Mouse (Mus musculus) lung, embryonic 14.5 days (tissue): Measurements from ENCODE around the gene Bpifb9b. TPM values are rescaled to one million over a fixed set of nuclear protein-coding genes. Genes with fewer than 3 reads are reported as not detected.
"Not testable (repeated sequence)": the region's sequence is repeated elsewhere in the genome, so short reads cannot be mapped to it uniquely, and the experiment has no call there.

ENCODE experiments used
- ATAC-seq: fragments of 200-750 bp; cut with Nextera tagmentation; 2 replicates; pipeline ENCODE4 v1.8.0; 2017; ENCODE audit warnings: mild to moderate bottlenecking, moderate TSS enrichment, moderate library complexity; ENCODE audit not compliant: insufficient read depth
- DNase-seq: peaks from one replicate; pipeline ENCODE4 v3.0.0-alpha.2; 2015
- H3K27ac ChIP-seq: fragments of 300-500 bp; sonication (generic); 2 replicates; pipeline ENCODE4 v1.5.1; 2014; ENCODE audit warnings: low read depth, mild to moderate bottlenecking, moderate library complexity
- H3K27me3 ChIP-seq: fragments of 300-500 bp; sonication (generic); 2 replicates; pipeline ENCODE4 v1.6.1; 2014; ENCODE audit warnings: low read length, control low read depth; ENCODE audit not compliant: insufficient read depth
- H3K36me3 ChIP-seq: fragments of 300-500 bp; sonication (generic); 2 replicates; pipeline ENCODE4 v1.6.1; 2014; ENCODE audit warnings: control low read depth; ENCODE audit not compliant: insufficient read depth
- H3K4me1 ChIP-seq: fragments of 300-500 bp; sonication (generic); 2 replicates; pipeline ENCODE4 v1.6.1; 2014; ENCODE audit warnings: antibody characterized with exemption, control low read depth; ENCODE audit not compliant: insufficient read depth
- H3K4me2 ChIP-seq: fragments of 300-500 bp; sonication (generic); 2 replicates; pipeline ENCODE4 v1.6.1; 2014; ENCODE audit warnings: mild to moderate bottlenecking
- H3K4me3 ChIP-seq: fragments of 300-500 bp; sonication (generic); 2 replicates; pipeline ENCODE4 v1.5.1; 2014; ENCODE audit warnings: low read depth, low read length
- H3K9ac ChIP-seq: fragments of 300-500 bp; sonication (generic); 2 replicates; pipeline ENCODE4 v1.6.1; 2014
- H3K9me3 ChIP-seq: fragments of 300-500 bp; sonication (generic); 2 replicates; pipeline ENCODE4 v1.6.1; 2016; ENCODE audit warnings: low read depth, low read length, control low read depth
- CTCF ChIP-seq: IDR thresholded peaks from 2 replicates; pipeline ENCODE4 v1.5.1; 2016; ENCODE audit warnings: antibody characterized with exemption, low read depth
- WGBS: fragments of 180-500 bp; shearing (Covaris S2); extraction: QIAGEN DNeasy Blood & Tissue Kit; methylation state at CpG from one replicate; pipeline ENCODE4 v1.1.7; 2014; 5-methylcytosine and 5-hydroxymethylcytosine counted together
- polyA plus RNA-seq: library from polyadenylated mRNA; unstranded; fragments of >200 nt; fragmentation: Nextera tagmentation; extraction: Ambion mirVana; gene quantifications from 2 replicates; pipeline ENCODE4 v1.2.1, GENCODE M21; 2014

Gene Bpifb9b
- polyA plus RNA-seq, result not detected in 2 replicates

DNA sequence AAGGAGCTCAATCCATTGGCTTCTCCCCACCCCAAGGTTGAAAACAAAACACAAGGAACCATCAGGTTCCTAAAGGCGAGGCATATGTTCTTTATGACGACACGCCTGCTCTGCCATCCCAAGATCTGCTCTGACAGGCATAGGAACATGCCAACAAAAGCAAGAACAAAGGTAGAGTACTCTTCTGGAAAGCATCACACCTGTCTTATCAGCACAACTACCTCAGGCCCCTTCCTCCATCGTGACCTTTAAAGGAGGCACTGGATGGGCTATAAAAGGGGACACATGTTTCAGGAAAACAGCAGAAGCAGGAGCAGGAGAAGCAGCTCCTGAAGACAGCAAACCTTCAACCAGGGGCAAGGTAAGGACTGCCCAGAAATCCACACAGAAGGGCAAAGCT is at the start of gene Bpifb9b:
Bpifb9b (plus strand) TSS at position 301 of the 400 bp plus-strand sequence.
- H3K4me3 ChIP-seq, H3K9ac ChIP-seq, DNase-seq, H3K27ac ChIP-seq, H3K4me2 ChIP-seq, H3K9me3 ChIP-seq, H3K36me3 ChIP-seq, ATAC-seq, H3K27me3 ChIP-seq, H3K4me1 ChIP-seq: not testable (repeated sequence)
- WGBS, result 80% methylated on average over 4 of the region's 4 CpGs

DNA sequence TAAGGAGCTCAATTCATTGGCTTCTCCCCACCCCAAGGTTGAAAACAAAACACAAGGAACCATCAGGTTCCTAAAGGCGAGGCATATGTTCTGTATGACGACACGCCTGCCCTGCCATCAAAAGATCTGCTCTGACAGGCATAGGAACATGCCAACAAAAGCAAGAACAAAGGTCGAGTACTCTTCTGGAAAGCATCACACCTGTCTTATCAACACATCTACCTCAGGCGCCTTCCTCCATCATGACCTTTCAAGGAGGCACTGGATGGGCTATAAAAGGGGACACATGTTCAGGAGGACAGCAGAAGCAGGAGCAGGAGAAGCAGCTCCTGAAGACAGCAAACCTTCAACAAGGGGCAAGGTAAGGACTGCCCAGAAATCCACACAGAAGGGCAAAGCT is 49.5 kb upstream of the Bpifb9b start, which contains the start of gene Bpifb9a:
Bpifb9a (plus strand) TSS at position 301 of the 400 bp plus-strand sequence.
- not testable (repeated sequence) for H3K4me3 ChIP-seq, H3K4me1 ChIP-seq, DNase-seq, H3K27me3 ChIP-seq, H3K4me2 ChIP-seq, H3K9ac ChIP-seq, H3K27ac ChIP-seq, H3K36me3 ChIP-seq, H3K9me3 ChIP-seq, ATAC-seq
- 73% methylated on average over 5 of the region's 5 CpGs for WGBS

DNA sequence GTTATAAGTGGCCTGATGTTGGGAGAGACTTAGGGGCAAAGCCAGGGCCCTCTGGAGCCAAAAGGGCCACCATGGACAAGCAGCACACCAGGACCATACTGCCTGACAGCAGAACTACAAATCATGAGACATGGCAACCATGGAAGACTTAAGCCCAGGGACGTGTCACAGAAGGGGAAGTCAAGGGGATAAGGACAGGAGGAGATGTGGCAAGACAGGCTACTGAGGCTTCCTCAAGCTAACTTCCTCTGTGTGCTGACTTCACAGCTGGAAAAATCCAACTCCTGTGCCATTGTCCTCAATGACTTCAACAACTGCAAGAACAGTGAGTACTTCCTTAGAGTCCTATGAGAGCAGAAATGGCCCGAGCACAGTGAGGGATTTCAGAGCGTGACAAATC is 42.6 kb upstream of the Bpifb9b start:
- not testable (repeated sequence) for H3K27ac ChIP-seq, H3K4me2 ChIP-seq, H3K9me3 ChIP-seq, H3K4me3 ChIP-seq, ATAC-seq, DNase-seq, H3K27me3 ChIP-seq, H3K4me1 ChIP-seq, H3K9ac ChIP-seq, H3K36me3 ChIP-seq
- WGBS, result 75% methylated on average over 3 of the region's 3 CpGs

DNA sequence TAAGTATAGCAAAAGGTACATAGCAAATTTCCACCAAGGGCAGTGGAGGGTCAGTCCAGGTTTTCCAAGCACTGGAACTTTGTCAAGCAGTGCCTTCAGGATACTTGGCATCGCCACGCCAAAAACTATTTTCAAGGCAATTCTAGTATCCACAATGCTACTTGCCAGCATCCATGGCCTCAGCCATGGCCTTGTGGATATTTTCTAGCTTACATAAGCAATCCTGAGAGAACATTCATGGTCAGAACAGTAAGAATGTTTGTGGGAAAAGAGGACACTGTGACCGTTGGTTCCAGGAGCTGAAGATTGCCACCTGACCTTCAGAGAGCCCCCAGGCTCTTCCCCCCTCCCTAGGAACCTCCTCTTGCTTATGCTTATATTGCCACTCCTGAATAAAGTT is 15.2 kb upstream of the Bpifb9b start:
- H3K9ac ChIP-seq, H3K27ac ChIP-seq, H3K4me3 ChIP-seq, DNase-seq, H3K4me2 ChIP-seq, ATAC-seq, H3K27me3 ChIP-seq, H3K4me1 ChIP-seq, H3K36me3 ChIP-seq, H3K9me3 ChIP-seq: not testable (repeated sequence)
- WGBS, result 78% methylated on average over 3 of the region's 3 CpGs

DNA sequence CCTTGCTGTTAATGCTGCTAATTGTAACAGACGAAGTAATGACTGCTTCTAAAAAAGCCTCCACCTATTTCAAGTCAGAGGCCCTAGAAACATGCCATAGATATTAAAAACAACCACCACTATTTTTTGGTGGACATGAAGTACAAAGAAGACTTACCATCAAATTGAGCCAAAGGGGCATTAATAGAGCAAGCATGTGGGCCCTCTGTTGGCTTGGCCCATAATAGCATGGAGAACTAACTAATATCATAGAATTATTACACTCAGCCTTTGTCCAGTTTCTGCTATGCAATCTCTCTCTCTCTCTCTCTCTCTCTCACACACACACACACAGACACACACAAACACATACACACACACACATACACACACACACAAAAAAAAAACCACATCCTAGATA is 14.2 kb upstream of the Bpifb9b start:
- H3K4me3 ChIP-seq, result no peak overlapping the region
- 85% methylated on average over 1 of the region's 1 CpGs for WGBS
- no peaks in the 10 kb centered on the region for H3K27me3 ChIP-seq
- DNase-seq, result peak; percentile 12
- ATAC-seq, result no peak
- H3K4me1 ChIP-seq, result no peaks in the 10 kb centered on the region
- no peak overlapping the region for H3K4me2 ChIP-seq
- H3K27ac ChIP-seq, result no peak overlapping the region
- TF ChIP-seq CTCF, result 0 out of 2 replicates have a peak, but pooled peaks have one; percentile 10
- H3K9ac ChIP-seq, result no peak overlapping the region
- H3K9me3 ChIP-seq, result no peaks in the 10 kb centered on the region
- no peaks in the 10 kb centered on the region for H3K36me3 ChIP-seq

DNA sequence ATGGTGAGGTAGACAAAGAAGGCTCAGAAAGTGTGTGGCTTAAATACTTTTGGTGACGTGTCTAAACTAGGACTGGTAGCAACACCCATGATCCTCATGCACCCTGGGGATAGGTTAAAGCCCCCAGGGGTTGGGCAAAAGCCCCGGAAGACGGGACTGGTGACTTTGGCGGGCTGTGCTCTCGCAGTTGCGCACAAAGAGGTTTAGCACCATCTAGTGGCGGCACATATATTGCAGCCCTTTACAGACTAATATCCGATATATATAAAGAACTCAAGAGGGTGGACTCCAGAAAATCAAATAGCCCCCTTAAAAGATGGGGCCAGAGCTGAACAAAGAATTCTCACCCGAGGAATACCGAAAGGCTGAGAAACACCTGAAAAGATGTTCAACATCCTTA is 12.3 kb upstream of the Bpifb9b start:
- 0 out of 2 replicates have a peak overlapping the region, but pooled peaks have one; percentile 23 for H3K4me2 ChIP-seq
- peak; percentile 14; the same call in 1 of the 2 replicates for ATAC-seq
- H3K27ac ChIP-seq, H3K9me3 ChIP-seq, H3K36me3 ChIP-seq, H3K27me3 ChIP-seq, H3K9ac ChIP-seq, H3K4me3 ChIP-seq, H3K4me1 ChIP-seq: not testable (repeated sequence)
- TF ChIP-seq CTCF, result peak; percentile 71
- WGBS, result 2% methylated on average over 10 of the region's 10 CpGs
- peak; percentile 91 for DNase-seq

DNA sequence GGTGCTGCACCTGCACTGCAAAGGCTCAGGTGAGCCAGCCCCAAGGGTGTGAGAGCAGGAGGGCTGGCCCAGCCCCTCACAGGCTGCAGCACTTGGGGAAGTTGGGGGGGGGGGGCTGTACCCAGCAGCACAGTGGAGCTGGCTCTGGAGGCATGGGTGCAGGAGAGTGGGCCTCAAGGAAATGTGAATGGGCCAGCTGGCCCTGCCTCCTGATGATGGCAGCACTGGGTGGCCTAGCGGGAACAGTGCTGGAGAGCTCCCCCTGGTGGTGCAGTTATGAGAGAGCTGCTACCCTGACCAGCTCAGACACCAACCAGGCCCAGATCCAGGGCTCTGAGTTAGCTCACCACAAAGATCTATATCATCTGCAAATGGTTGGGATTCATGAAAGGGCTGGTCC is 6.5 kb upstream of the Bpifb9b start:
- H3K27me3 ChIP-seq, result no peaks in the 10 kb centered on the region

DNA sequence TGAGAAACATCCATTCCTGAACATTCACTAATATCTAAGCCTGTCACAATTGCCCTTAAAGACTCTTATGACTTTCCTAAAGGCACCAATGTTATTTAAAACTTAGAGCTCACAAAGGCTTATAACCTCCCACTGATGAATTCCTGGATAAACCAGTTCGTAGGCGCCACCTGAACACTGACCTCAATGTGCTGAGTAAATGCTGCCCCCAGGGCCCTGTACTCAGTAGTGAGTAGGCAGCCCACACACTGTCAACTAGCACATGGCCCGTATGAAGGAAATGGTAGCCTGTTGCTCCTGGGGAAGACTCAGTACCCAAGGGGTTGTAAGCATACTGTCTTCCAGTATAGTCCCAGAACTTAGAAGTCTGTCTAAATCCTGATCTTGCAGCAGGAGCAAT is 5.3 kb upstream of the Bpifb9b start:
- H3K4me2 ChIP-seq, result no peak overlapping the region
- H3K4me1 ChIP-seq, result no peaks in the 10 kb centered on the region
- H3K9me3 ChIP-seq, result no peaks in the 10 kb centered on the region
- no peak for TF ChIP-seq CTCF
- no peak overlapping the region for H3K4me3 ChIP-seq
- ATAC-seq, result no peak
- H3K27ac ChIP-seq, result no peak overlapping the region
- DNase-seq, result no peak
- WGBS, result 76% methylated on average over 3 of the region's 3 CpGs
- H3K27me3 ChIP-seq, result no peaks in the 10 kb centered on the region
- no peaks in the 10 kb centered on the region for H3K36me3 ChIP-seq
- no peak overlapping the region for H3K9ac ChIP-seq

More for the DNA sequence above, 6.5 kb upstream of the Bpifb9b start:
- H3K9ac ChIP-seq, result no peak overlapping the region
- H3K9me3 ChIP-seq, result no peaks in the 10 kb centered on the region
- H3K4me1 ChIP-seq, result no peaks in the 10 kb centered on the region
- no peak overlapping the region for H3K27ac ChIP-seq
- 18% methylated on average over 1 of the region's 1 CpGs for WGBS
- ATAC-seq (peak; percentile 86; the same call in 1 of the 2 replicates), DNase-seq (peak; percentile 83)
- H3K36me3 ChIP-seq, result no peaks in the 10 kb centered on the region
- TF ChIP-seq CTCF, result peak; percentile 92
- no peak overlapping the region for H3K4me3 ChIP-seq
- H3K4me2 ChIP-seq, result no peak overlapping the region

DNA sequence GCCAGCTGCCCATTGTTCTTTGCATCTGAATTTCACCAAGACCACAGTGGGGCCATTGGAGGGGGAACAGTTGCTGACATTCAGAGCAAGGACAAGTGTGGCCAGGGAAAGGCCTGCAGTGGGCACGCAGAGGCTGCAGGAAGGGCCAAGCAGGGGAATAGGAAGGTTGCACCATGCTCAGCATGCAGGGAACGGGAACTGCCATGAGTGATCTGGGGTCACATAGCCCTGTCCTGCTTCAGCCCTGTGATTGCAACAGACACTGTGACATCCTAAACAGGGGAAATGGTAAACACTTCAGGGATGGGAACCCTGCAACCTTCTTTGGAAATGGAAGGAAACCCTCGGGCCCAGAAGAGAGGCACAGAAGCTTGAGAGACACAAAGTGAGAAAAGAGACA is 2.4 kb upstream of the Bpifb9b start:
- H3K27ac ChIP-seq, ATAC-seq, DNase-seq, H3K4me3 ChIP-seq, H3K36me3 ChIP-seq, H3K4me2 ChIP-seq, H3K9me3 ChIP-seq, H3K9ac ChIP-seq, H3K27me3 ChIP-seq, H3K4me1 ChIP-seq: not testable (repeated sequence)
- WGBS, result 43% methylated on average over 1 of the region's 3 CpGs

DNA sequence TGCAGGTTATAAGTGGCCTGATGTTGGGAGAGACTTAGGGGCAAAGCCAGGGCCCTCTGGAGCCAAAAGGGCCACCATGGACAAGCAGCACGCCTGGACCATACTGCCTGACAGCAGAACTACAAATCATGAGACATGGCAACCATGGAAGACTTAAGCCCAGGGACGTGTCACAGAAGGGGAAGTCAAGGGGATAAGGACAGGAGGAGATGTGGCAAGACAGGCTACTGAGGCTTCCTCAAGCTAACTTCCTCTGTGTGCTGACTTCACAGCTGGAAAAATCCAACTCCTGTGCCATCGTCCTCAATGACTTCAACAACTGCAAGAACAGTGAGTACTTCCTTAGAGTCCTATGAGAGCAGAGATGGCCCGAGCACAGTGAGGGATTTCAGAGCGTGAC is 6.7 kb downstream of the Bpifb9b start:
- H3K4me3 ChIP-seq, H3K9me3 ChIP-seq, ATAC-seq, DNase-seq, H3K36me3 ChIP-seq, H3K9ac ChIP-seq, H3K27me3 ChIP-seq, H3K4me1 ChIP-seq, H3K4me2 ChIP-seq, H3K27ac ChIP-seq: not testable (repeated sequence)
- WGBS, result 82% methylated on average over 5 of the region's 5 CpGs
